Mouse (Mus musculus) forebrain, embryonic 10.5 days (tissue): ENCODE measurements around the gene Lrrc26. TPM values are rescaled to one million over a fixed set of nuclear protein-coding genes. Genes with fewer than 3 reads are reported as not detected.

Experiments
- DNase-seq: peaks from one replicate; pipeline ENCODE4 v3.0.0-alpha.2; 2017; ENCODE audit warnings: low spot score; ENCODE audit errors: extremely low spot score
- H3K27ac ChIP-seq: fragments of 300-500 bp; sonication (generic); 2 replicates; pipeline ENCODE4 v1.5.1; 2016; ENCODE audit warnings: mild to moderate bottlenecking
- H3K27me3 ChIP-seq: fragments of 300-500 bp; sonication (generic); 2 replicates; pipeline ENCODE4 v1.6.1; 2016; ENCODE audit warnings: mild to moderate bottlenecking; ENCODE audit not compliant: poor library complexity, severe bottlenecking
- H3K36me3 ChIP-seq: fragments of 300-500 bp; sonication (generic); replicated peaks from 2 replicates; pipeline ENCODE4 v1.6.1; 2016; ENCODE audit warnings: mild to moderate bottlenecking, moderate library complexity
- H3K4me1 ChIP-seq: fragments of 300-500 bp; sonication (generic); 2 replicates; pipeline ENCODE4 v1.6.1; 2016
- H3K4me3 ChIP-seq: fragments of 300-500 bp; sonication (generic); 2 replicates; pipeline ENCODE4 v1.5.1; 2016; ENCODE audit warnings: mild to moderate bottlenecking, moderate library complexity
- H3K9me3 ChIP-seq: fragments of 300-500 bp; sonication (generic); 2 replicates; pipeline ENCODE4 v1.6.1; 2016; ENCODE audit warnings: mild to moderate bottlenecking, moderate library complexity
- WGBS: fragments of 180-500 bp; shearing (Covaris S2); methylation state at CpG from one replicate; pipeline ENCODE4 v1.1.7; 2016; 5-methylcytosine and 5-hydroxymethylcytosine counted together
- polyA plus RNA-seq: library from polyadenylated mRNA; unstranded; fragments of >200 nt; fragmentation: Nextera tagmentation; extraction: Ambion mirVana; gene quantifications from 2 replicates; pipeline ENCODE4 v1.2.1, GENCODE M21; 2016

Gene Lrrc26
- polyA plus RNA-seq, 1 experiment from 2014 or later = not detected

DNA sequence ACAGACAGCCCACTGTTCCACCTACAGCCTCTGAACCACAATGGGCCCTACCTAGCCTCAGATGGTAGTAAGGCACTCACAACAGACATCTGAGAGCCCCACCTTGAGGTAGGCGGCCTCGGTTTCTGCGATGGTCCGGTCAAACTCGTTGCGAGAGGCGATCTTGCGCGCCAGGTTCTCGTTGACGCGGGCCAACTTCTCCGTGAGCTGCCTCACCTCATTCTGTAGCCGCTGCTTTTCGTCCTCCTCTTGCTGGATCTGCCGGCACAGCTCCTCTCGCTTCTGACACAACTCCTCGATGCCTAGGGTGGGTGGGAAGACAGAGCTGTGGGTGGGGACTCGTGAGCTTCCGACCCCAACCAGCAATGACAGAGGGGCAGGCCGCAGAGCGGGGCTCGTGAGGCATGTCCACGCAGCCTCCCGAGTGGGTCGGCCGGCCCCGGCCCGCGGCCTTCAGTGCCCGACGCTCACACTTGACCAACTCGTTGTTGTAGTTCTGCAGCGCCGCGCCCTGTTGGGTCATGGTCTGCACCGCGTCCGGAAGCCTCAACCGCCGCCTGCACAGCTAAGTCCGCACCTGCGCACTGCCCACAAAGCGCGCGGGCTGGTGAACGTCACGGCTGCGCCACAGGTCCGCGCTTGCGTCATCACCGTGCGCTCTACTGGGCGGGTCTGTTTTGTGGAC lies 17.7 kb upstream of the Lrrc26 start, which contains the start of the genes Ssna1 and Anapc2:
TSS of gene Ssna1 (minus strand) at position 612 of the 685 bp plus-strand sequence.
TSS of gene Anapc2 (plus strand) at position 652 of the 685 bp plus-strand sequence.
- H3K27ac ChIP-seq = peak within 1 kb of the TSS; percentile 88
- peak within 1 kb of the TSS; percentile 89 for H3K4me3 ChIP-seq
- no peaks in the 10 kb centered on the region for H3K27me3 ChIP-seq
- DNase-seq = peak; percentile 98
- WGBS = under 1% methylated on average over 55 of the region's 55 CpGs
- H3K4me1 ChIP-seq = peaks cover 37% of the 10 kb centered on the region
- H3K36me3 ChIP-seq = peaks cover 67% of the 10 kb centered on the region
- H3K9me3 ChIP-seq = no peaks in the 10 kb centered on the region

DNA sequence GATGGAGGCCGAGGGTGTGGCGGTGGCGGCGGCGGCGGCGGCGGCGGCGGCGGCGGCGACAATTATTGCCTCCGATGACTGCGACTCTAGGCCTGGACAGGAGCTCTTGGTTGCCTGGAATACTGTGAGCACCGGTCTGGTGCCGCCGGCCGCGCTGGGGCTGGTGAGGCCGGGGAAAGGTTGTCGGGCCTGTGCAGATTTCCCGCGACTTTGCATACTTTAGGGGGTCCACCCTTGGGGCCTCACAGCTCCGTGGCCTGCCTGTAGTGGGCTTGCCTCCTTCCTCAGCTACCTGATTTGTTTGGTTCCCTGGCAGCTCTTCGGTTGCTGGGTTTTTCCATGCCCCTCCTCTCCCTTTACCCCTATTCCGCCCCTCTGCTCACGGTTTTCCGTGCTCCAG lies 17.2 kb upstream of the Lrrc26 start:
- WGBS = 0% methylated on average over 29 of the region's 29 CpGs
- Histone ChIP-seq H3K4me1 (peaks cover 33% of the 10 kb centered on the region), H3K36me3 (peaks cover 73% of the 10 kb centered on the region), H3K9me3 (no peaks in the 10 kb centered on the region), H3K27ac (peak overlapping the region; percentile 88), H3K27me3 (no peaks in the 10 kb centered on the region), H3K4me3 (peak overlapping the region; percentile 89)
- DNase-seq = no peak

DNA sequence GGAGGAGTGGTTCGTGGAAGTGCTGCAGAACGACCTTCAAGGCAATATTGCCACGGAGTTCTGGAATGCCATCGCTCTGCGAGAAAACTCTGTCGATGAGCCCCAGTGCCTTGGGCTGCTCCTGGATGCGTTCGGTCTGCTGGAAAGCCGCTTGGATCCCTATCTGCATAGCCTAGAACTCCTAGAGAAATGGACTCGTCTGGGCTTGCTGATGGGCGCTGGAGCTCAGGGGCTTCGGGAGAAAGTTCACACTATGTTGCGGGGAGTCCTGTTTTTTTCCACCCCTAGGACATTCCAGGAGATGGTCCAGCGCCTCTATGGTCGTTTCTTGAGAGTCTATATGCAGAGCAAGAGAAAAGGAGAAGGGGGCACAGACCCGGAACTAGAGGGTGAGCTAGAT lies 16.7 kb upstream of the Lrrc26 start:
- Histone ChIP-seq H3K9me3 (no peaks in the 10 kb centered on the region), H3K27ac (peak overlapping the region; percentile 88), H3K36me3 (peaks cover 78% of the 10 kb centered on the region), H3K4me1 (peaks cover 33% of the 10 kb centered on the region), H3K27me3 (no peaks in the 10 kb centered on the region), H3K4me3 (peak overlapping the region; percentile 89)
- 44% methylated on average over 16 of the region's 16 CpGs for WGBS
- DNase-seq = no peak

DNA sequence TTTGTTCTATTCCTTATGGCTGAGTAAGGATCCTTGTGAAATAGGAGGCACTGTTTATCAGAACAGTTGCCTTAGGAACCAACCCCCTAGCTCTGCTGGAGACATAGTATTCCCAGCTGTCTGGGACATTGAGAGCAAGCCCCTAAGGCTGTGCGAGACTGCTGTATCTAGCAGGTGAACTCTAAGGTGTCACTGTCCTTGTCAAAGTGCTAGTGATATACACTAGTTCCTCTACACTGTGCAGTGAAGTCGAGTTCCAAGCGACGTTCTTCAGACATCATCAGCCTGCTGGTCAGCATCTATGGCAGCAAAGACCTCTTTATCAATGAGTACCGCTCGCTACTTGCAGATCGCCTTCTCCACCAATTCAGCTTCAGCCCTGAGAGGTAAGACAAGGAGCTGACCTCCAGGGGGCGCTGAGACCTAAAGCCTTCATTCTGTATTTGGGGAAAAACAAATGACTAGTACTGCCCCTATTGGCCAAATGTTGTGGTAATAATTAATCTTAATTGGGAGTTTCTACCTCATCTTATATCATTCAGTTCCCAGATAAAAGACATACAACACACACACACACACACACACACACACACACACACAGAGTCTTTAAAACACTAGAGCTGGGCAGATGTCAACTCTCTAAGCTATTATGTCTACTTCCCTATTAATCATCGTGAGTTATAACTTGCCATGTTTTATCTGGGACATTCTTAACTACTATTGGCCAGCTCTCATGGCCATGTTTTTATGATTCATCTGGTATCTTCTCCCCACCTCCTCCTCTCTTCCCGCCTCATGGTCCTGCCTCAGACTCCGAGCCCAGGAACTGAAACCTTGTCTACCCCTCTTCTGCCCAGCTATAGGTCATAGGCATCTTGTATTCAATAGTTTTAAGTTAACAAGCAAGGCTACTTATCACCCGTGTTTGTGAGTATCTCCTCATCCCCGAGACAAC lies 10.5 kb upstream of the Lrrc26 start:
- Histone ChIP-seq H3K4me1 (peaks cover 3% of the 10 kb centered on the region; the same call in 1 of the 2 replicates), H3K27ac (no peak overlapping the region), H3K27me3 (no peaks in the 10 kb centered on the region), H3K36me3 (peaks cover 99% of the 10 kb centered on the region), H3K9me3 (no peaks in the 10 kb centered on the region), H3K4me3 (no peak overlapping the region)
- DNase-seq = peak; percentile 73
- WGBS = 60% methylated on average over 13 of the region's 13 CpGs

DNA sequence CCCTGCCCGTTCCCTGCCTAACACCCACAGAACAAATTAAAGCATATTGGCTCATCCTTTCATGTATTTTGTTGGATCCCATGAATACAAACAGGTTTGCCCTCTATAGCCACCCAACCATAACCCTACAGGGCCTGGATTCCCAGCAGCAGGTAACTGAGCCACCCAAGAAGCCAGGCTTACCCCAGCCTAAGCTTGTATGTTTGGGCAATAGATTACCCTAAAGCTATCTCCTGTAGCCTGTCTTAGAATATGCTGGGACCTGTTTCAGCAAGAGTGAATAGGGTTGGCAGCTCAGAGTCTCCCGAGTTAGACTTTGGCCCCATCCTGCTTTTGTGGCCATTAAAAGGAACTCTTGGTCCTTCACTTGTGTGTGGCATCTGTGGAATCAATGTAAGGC lies 4.2 kb upstream of the Lrrc26 start:
- Histone ChIP-seq H3K36me3 (peaks cover 60% of the 10 kb centered on the region), H3K4me3 (no peak overlapping the region), H3K4me1 (peaks cover 11% of the 10 kb centered on the region), H3K27me3 (peaks cover 42% of the 10 kb centered on the region), H3K9me3 (no peaks in the 10 kb centered on the region), H3K27ac (no peak overlapping the region)
- DNase-seq = no peak
- WGBS = 93% methylated on average over 2 of the region's 2 CpGs

DNA sequence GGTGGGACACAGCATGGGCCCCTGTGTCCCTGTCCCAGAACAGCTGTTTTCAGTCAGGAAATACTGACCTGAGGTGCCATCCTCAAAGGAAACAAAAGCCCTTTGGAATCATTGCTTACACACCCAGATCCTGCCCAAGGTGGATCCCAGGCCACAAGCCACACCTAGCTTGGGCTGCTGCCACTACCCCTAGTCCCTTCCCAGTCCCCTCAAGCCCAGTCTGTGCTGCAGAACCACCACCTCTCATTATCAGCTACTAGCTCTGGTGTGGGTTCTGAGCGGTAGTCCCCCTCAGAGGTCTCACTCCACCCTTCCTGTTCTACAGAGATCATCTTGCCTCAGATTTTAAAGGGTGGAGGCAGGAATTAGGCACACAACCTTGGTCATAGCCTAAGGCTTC lies 3.4 kb upstream of the Lrrc26 start:
- DNase-seq = no peak
- Histone ChIP-seq H3K9me3 (no peaks in the 10 kb centered on the region), H3K36me3 (peaks cover 52% of the 10 kb centered on the region), H3K27me3 (peaks cover 49% of the 10 kb centered on the region), H3K4me3 (no peak overlapping the region), H3K4me1 (peaks cover 18% of the 10 kb centered on the region), H3K27ac (no peak overlapping the region)
- WGBS = 88% methylated on average over 1 of the region's 1 CpGs

DNA sequence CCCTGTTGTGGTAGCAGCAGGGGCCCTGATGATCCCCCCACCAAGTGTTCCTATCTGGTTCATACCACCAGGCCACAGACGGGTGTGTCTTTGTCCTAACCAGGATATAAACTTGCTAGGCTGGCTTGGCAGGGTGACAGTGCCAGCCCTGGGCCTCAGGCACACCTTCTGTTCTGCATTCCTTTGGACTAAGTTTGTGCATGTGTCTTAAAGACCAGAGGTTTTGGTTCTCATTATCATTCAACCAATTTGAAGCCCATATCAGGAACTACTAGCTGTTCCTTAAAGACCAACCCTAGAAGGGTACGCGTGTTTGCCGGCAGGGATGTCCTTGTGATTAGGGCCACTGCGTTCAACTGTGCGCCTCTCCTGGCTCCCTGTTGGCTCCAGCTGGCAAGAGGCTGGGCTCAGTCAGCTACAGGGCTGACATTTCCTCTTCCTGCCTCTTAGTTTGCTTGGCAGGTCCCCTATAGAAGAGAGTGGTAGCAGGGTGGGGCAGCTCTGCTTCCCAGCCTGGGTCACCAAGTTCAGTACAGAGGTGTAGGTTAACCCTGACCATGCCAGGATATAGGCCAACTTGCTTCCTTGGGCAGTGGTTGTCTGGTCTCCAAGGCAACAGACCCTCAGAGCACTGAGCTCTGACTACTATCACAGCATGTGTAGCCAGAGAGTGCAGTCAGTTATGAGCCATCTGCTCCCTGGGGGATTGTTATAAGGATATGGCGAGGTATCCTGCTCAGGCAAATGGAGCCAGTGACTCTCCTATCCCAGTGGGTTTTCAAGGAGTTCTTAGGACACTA lies 2.7 kb upstream of the Lrrc26 start:
- no peak for DNase-seq
- Histone ChIP-seq H3K4me3 (no peak overlapping the region), H3K36me3 (peaks cover 45% of the 10 kb centered on the region), H3K4me1 (peaks cover 25% of the 10 kb centered on the region), H3K9me3 (no peaks in the 10 kb centered on the region), H3K27ac (no peak overlapping the region), H3K27me3 (peaks cover 56% of the 10 kb centered on the region)
- WGBS = 66% methylated on average over 7 of the region's 7 CpGs

DNA sequence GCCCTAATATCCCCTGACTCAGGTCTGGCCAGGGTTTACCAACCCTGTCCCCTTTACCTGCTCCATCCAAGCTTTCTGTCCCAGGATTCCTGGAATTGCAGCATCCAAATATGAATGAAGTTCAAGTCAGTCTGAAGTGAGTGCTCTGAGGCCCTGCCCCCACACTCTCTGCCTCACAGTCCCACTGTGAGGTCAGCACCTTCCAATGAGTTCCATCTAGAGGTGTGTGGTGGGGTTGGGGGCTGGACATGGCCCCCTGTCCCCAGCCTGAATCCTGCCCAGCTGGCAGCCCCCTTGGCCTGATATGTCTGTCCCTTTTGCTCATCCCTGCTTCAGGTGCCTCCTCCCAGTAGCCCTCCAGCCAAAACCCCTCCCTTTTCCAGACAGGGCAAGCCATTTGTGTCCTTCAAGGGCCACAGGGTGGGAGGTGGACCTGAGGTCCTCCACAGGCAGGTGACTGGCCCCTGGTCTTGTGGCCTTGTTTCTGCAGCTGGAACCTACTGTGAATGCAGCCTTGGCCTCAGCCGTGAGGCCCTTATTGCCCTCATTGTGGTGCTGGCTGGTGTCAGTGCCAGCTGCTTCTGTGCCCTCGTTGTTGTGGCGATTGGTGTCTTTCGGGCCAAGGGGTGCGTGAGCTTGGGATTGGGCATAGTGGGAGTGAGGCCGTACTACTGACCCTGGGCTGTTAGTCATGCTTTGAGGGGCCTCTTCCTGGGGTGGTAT lies 1.6 kb upstream of the Lrrc26 start, which contains the start of gene Tmem210:
TSS of gene Tmem210 (plus strand) at position 219 of the 723 bp plus-strand sequence.
- DNase-seq = no peak
- 90% methylated on average over 6 of the region's 6 CpGs for WGBS
- no peaks in the 10 kb centered on the region for H3K9me3 ChIP-seq
- peaks cover 35% of the 10 kb centered on the region for H3K36me3 ChIP-seq
- H3K4me3 ChIP-seq = no peak within 1 kb of the TSS
- H3K27me3 ChIP-seq = peaks cover 67% of the 10 kb centered on the region
- no peak within 1 kb of the TSS for H3K27ac ChIP-seq
- peaks cover 33% of the 10 kb centered on the region for H3K4me1 ChIP-seq

DNA sequence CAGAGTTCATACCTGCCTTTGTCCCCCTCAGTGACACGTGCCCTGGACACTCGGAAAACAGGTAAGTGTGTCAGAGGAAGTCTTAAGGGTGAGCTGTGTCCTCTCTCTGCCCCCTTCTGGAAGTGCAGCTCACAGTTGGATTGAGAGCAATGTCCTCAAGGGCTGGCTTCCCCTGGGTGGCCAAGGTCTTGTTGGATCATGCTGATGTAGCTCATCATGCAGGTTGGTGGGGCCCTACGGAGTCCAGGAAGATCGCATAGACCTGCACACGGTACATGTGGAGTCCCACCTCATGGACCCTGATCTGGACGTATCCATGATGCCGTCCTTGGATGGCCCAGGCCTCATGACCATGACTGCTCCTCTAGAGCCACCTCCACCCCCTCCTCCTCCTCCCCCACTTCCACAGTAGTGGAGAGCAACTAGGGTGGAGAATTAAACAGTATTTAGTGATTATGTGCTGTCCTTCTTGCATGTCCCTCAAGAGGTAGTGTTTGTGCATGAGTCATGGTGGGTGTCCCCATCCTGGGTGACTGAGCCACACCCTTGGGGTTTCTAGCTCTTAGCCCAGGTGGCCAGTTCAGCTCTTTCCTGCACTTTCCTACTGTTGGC lies 875 bp upstream of the Lrrc26 start:
- no peak for DNase-seq
- Histone ChIP-seq H3K9me3 (no peaks in the 10 kb centered on the region), H3K27ac (no peak overlapping the region), H3K36me3 (peaks cover 27% of the 10 kb centered on the region), H3K4me1 (peaks cover 33% of the 10 kb centered on the region), H3K27me3 (peaks cover 74% of the 10 kb centered on the region), H3K4me3 (no peak overlapping the region)
- WGBS = 84% methylated on average over 7 of the region's 7 CpGs

DNA sequence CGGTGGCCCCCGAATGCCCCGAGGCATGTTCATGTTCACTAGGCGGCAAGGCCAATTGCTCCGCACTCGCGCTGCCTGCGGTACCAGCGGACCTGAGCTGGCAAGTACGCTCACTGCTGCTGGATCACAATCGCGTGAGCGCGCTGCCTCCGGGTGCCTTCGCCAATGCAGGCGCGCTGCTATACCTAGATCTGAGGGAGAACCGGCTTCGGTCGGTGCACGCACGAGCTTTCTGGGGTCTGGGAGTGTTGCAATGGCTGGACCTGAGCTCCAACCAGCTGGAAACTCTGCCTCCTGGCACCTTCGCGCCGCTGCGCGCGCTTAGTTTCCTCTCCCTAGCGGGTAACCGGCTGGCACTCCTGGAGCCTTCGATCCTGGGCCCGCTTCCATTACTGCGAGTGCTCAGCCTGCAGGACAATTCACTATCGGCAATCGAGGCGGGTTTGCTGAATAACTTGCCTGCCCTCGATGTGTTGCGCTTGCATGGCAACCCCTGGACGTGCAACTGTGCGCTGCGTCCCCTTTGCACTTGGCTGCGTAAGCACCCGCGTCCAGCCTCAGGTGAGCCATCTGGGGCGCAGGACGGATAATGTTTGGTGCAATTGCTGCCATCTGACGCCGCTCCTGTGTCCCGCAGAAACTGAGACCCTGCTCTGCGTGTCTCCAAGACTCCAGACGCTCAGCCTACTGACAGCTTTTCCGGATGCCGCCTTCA lies 543 bp downstream of the Lrrc26 start:
- Histone ChIP-seq H3K4me3 (peak overlapping the region; percentile 25; the same call in 1 of the 2 replicates), H3K27ac (no peak overlapping the region), H3K9me3 (no peaks in the 10 kb centered on the region), H3K36me3 (peaks cover 13% of the 10 kb centered on the region), H3K4me1 (peaks cover 33% of the 10 kb centered on the region), H3K27me3 (peaks cover 86% of the 10 kb centered on the region)
- 2% methylated on average over 54 of the region's 54 CpGs for WGBS
- DNase-seq = no peak

DNA sequence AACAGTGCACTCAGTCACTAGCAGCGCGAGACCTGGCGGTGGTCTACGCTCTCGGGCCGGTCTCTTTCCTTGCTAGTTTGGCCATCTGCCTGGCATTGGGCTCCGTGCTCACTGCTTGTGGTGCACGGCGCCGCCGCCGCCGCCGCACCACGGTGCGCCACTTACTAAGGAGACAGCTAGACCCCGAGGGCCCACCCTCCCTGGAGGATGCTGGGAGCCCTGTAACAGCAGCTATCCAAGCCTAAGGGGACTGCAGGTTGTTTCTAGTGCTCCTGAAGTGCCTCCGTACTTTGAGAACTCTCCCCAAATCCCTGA lies 1.1 kb downstream of the Lrrc26 start:
- peaks cover 91% of the 10 kb centered on the region for H3K27me3 ChIP-seq
- H3K4me1 ChIP-seq = peaks cover 33% of the 10 kb centered on the region
- DNase-seq = no peak
- peak overlapping the region; percentile 25; the same call in 1 of the 2 replicates for H3K4me3 ChIP-seq
- under 1% methylated on average over 18 of the region's 18 CpGs for WGBS
- no peaks in the 10 kb centered on the region for H3K9me3 ChIP-seq
- peaks cover 8% of the 10 kb centered on the region for H3K36me3 ChIP-seq
- H3K27ac ChIP-seq = no peak overlapping the region
